Mouse (Mus musculus): Measurements from ENCODE around the gene Epha3. TPM values are rescaled to one million over a fixed set of nuclear protein-coding genes. Genes with fewer than 3 reads are reported as not detected.

The Epha3 gene
- polyA plus RNA-seq, 1 experiment from 2014 or later, result 0.78 TPM

DNA sequence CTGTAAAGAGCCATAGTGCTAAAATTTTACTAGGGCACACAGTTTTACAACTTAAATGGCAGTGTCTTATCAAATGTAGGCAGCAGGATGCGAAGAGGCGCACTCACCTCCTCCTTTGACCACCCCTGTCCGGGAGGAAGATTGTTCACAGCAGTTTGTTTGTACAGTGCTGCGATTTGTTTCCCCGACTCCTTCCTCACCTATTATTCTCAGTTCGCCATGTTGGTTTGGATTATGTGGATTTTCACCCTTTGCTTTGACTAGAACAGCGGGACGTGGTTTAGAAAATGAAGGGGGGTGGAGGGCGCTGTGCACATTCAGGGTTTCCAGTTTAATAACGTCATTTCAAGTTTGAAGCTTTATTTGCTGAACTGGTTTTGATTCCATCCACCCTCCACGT is 6.4 kb downstream of the Epha3 start:
- ATAC-seq (no peak), DNase-seq (no peak)
- Histone ChIP-seq H3K4me1 (ENCODE audit: insufficient read depth) (0 out of 2 replicates have a peak, but pooled peaks cover 4% of the 10 kb centered on the region), H3K27me3 (ENCODE audit: insufficient read depth, low read length) (peaks cover 13% of the 10 kb centered on the region), H3K9ac (replicated peaks) (no peak overlapping the region), H3K27ac (ENCODE audit: low read depth) (no peak overlapping the region), H3K4me2 (ENCODE audit: low read depth, low read length) (peak overlapping the region; percentile 51), H3K36me3 (replicated peaks; ENCODE audit: insufficient read depth, low read length) (no peaks in the 10 kb centered on the region), H3K4me3 (ENCODE audit: low read depth, low read length) (peak overlapping the region; percentile 29; the same call in 1 of the 2 replicates), H3K9me3 (ENCODE audit: low read length) (no peaks in the 10 kb centered on the region)
- no peak for TF ChIP-seq EP300 (IDR thresholded peaks at IDR 0.05; ENCODE audit: low read depth)
- no peak for TF ChIP-seq CTCF (IDR thresholded peaks at IDR 0.05; ENCODE audit: low read depth)
- WGBS (ENCODE audit: insufficient replicate concordance), result 2% methylated on average over 11 of the region's 11 CpGs

DNA sequence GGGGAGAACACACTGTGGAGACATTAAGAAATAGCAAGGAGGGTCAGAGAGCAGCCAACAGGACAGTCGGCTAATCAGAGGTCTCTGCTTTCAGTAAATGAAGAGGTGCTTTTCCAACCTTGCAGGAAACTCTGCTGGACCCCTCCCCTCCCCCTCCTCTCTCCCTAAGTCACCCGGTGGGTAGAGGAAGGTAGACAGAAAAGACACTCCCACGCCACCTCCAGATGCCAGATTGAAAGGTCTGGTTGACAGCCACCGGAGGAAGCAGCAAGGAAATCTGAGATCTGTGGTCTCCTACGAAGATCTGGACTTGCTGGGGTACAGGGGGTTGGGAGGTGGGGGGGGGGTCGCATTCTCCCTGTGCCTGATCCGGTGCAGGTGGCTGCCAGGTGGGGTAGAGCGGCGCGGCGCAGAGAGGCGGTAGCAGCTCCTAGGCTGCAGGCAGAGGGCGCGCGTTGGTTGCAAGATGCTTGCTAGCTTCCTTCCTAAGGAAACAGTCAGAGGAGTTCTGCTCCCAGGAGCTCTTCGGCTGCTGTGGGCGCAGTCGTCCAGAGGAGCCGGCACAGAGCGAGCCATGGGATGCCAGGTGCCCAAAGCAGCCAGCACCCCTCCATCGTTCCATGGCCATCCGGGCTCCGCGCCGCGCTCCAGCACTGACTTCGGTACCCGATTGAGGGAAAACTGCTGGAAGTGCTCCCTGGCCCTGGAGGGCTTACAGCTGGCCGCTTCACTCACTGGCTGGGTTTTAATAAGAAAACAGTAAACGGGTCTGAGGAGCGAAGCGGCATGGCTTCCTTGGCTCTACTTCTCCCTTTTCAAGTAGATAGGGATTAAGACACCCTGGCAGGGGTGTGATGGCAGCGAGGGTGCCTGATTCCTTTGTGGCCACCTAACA is 7.1 kb downstream of the Epha3 start:
- H3K27ac ChIP-seq (ENCODE audit: low read depth), result no peak overlapping the region
- peak overlapping the region; percentile 29; the same call in 1 of the 2 replicates for H3K4me3 ChIP-seq (ENCODE audit: low read depth, low read length)
- H3K4me1 ChIP-seq (ENCODE audit: insufficient read depth), result 0 out of 2 replicates have a peak, but pooled peaks cover 4% of the 10 kb centered on the region
- no peaks in the 10 kb centered on the region for H3K9me3 ChIP-seq (ENCODE audit: low read length)
- peak overlapping the region; percentile 51 for H3K4me2 ChIP-seq (ENCODE audit: low read depth, low read length)
- DNase-seq, result peak; percentile 22
- peaks cover 13% of the 10 kb centered on the region for H3K27me3 ChIP-seq (ENCODE audit: insufficient read depth, low read length)
- no peak overlapping the region for H3K9ac ChIP-seq (replicated peaks)
- no peak for ATAC-seq
- no peak for TF ChIP-seq EP300 (IDR thresholded peaks at IDR 0.05; ENCODE audit: low read depth)
- peak; percentile 49 for TF ChIP-seq CTCF (IDR thresholded peaks at IDR 0.05; ENCODE audit: low read depth)
- no peaks in the 10 kb centered on the region for H3K36me3 ChIP-seq (replicated peaks; ENCODE audit: insufficient read depth, low read length)
- 3% methylated on average over 33 of the region's 33 CpGs for WGBS (ENCODE audit: insufficient replicate concordance)

- 76% methylated on average over 3 of the region's 3 CpGs for WGBS (ENCODE audit: insufficient replicate concordance)
Observed at GRCm38 (mm10) chr16:63850297-63850696, 13.7 kb downstream of the Epha3 start.

GRCm38 (mm10) chr16:63842911-63843310 is 21.1 kb downstream of the Epha3 start:
- Histone ChIP-seq H3K36me3 (replicated peaks; ENCODE audit: insufficient read depth, low read length) (no peaks in the 10 kb centered on the region), H3K27ac (ENCODE audit: low read depth) (no peak overlapping the region), H3K27me3 (ENCODE audit: insufficient read depth, low read length) (no peaks in the 10 kb centered on the region), H3K9ac (replicated peaks) (no peak overlapping the region), H3K9me3 (ENCODE audit: low read length) (no peaks in the 10 kb centered on the region), H3K4me2 (ENCODE audit: low read depth, low read length) (no peak overlapping the region), H3K4me1 (ENCODE audit: insufficient read depth) (no peaks in the 10 kb centered on the region), H3K4me3 (ENCODE audit: low read depth, low read length) (no peak overlapping the region)
- no peak for DNase-seq
- ATAC-seq, result no peak
- WGBS (ENCODE audit: insufficient replicate concordance), result 74% methylated on average over 2 of the region's 2 CpGs
- no peak for TF ChIP-seq EP300 (IDR thresholded peaks at IDR 0.05; ENCODE audit: low read depth)
- no peak for TF ChIP-seq CTCF (IDR thresholded peaks at IDR 0.05; ENCODE audit: low read depth)

More at GRCm38 (mm10) chr16:63850297-63850696, 13.7 kb downstream of the Epha3 start:
- no peak overlapping the region for H3K27ac ChIP-seq (ENCODE audit: low read depth)
- H3K4me2 ChIP-seq (ENCODE audit: low read depth, low read length), result no peak overlapping the region
- H3K9me3 ChIP-seq (ENCODE audit: low read length), result no peaks in the 10 kb centered on the region
- H3K36me3 ChIP-seq (replicated peaks; ENCODE audit: insufficient read depth, low read length), result no peaks in the 10 kb centered on the region
- no peak overlapping the region for H3K9ac ChIP-seq (replicated peaks)
- no peaks in the 10 kb centered on the region for H3K27me3 ChIP-seq (ENCODE audit: insufficient read depth, low read length)
- DNase-seq, result no peak
- no peaks in the 10 kb centered on the region for H3K4me1 ChIP-seq (ENCODE audit: insufficient read depth)
- TF ChIP-seq EP300 (IDR thresholded peaks at IDR 0.05; ENCODE audit: low read depth) (no peak), CTCF (IDR thresholded peaks at IDR 0.05; ENCODE audit: low read depth) (no peak)
- H3K4me3 ChIP-seq (ENCODE audit: low read depth, low read length), result no peak overlapping the region
- no peak for ATAC-seq

DNA sequence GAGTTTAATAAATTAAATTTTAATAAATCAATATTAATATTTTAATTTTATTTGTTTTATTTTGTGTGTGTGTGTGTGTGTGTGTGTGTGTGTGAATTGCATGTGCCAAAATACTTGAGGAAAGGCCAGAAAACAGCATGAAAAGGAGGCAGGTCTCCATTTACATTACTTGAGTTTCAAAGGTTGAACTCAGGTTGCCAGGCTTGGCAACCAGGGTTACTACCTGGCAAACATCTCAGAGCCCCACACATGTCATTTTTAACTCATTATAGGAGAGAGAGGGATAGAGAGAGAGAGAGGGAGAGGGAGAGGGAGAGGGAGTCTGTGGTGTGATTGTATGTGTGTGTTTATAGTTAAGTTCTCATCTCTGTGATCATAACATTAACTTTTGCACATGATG is 26.5 kb downstream of the Epha3 start:
- TF ChIP-seq CTCF (IDR thresholded peaks at IDR 0.05; ENCODE audit: low read depth) (no peak), EP300 (IDR thresholded peaks at IDR 0.05; ENCODE audit: low read depth) (no peak)
- Histone ChIP-seq H3K4me2 (ENCODE audit: low read depth, low read length) (no peak overlapping the region), H3K9me3 (ENCODE audit: low read length) (no peaks in the 10 kb centered on the region), H3K27ac (ENCODE audit: low read depth) (no peak overlapping the region), H3K36me3 (replicated peaks; ENCODE audit: insufficient read depth, low read length) (no peaks in the 10 kb centered on the region), H3K9ac (replicated peaks) (no peak overlapping the region), H3K4me1 (ENCODE audit: insufficient read depth) (no peaks in the 10 kb centered on the region), H3K27me3 (ENCODE audit: insufficient read depth, low read length) (no peaks in the 10 kb centered on the region), H3K4me3 (ENCODE audit: low read depth, low read length) (no peak overlapping the region)
- DNase-seq (no peak), ATAC-seq (no peak)

GRCm38 (mm10) chr16:63821164-63821563 is 42.8 kb downstream of the Epha3 start:
- Histone ChIP-seq H3K27ac (ENCODE audit: low read depth) (no peak overlapping the region), H3K4me2 (ENCODE audit: low read depth, low read length) (no peak overlapping the region), H3K27me3 (ENCODE audit: insufficient read depth, low read length) (no peaks in the 10 kb centered on the region), H3K9me3 (ENCODE audit: low read length) (no peaks in the 10 kb centered on the region), H3K4me3 (ENCODE audit: low read depth, low read length) (no peak overlapping the region), H3K36me3 (replicated peaks; ENCODE audit: insufficient read depth, low read length) (no peaks in the 10 kb centered on the region), H3K9ac (replicated peaks) (no peak overlapping the region), H3K4me1 (ENCODE audit: insufficient read depth) (no peaks in the 10 kb centered on the region)
- DNase-seq, result no peak
- WGBS (ENCODE audit: insufficient replicate concordance), result 57% methylated on average over 2 of the region's 2 CpGs
- TF ChIP-seq EP300 (IDR thresholded peaks at IDR 0.05; ENCODE audit: low read depth), result no peak
- ATAC-seq, result no peak

Measured in liver, postnatal 0 days (tissue).